Mouse (Mus musculus): ENCODE measurements at regions not wholly inside any gene's neighbourhood (a gene's known extent, or its start where the extent isn't known, plus 50 kb on each side); places are given as distances from the start of the nearest gene placed in this dataset.
"Not testable (repeated sequence)": the region's sequence is repeated elsewhere in the genome, so short reads cannot be mapped to it uniquely, and the experiment has no call there.

GRCm38 (mm10) chr16:20047356-20047755, 50.0 kb upstream of the Klhl24 start:
- DNase-seq (ENCODE audit: low spot score) = no peak

- not testable (repeated sequence) for DNase-seq (ENCODE audit: low spot score)
These were observed 52.3 kb upstream of the Klhl6 start for GRCm38 (mm10) chr16:20035166-20035565.

GRCm38 (mm10) chr16:20032328-20033081, 49.7 kb upstream of the Klhl6 start:
- peak; percentile 29 for DNase-seq (ENCODE audit: low spot score)
